Mouse (Mus musculus): ENCODE measurements around the gene Olfr1181.
"Not testable (repeated sequence)": the region's sequence is repeated elsewhere in the genome, so short reads cannot be mapped to it uniquely, and the experiment has no call there.

The Olfr1181 gene

DNA sequence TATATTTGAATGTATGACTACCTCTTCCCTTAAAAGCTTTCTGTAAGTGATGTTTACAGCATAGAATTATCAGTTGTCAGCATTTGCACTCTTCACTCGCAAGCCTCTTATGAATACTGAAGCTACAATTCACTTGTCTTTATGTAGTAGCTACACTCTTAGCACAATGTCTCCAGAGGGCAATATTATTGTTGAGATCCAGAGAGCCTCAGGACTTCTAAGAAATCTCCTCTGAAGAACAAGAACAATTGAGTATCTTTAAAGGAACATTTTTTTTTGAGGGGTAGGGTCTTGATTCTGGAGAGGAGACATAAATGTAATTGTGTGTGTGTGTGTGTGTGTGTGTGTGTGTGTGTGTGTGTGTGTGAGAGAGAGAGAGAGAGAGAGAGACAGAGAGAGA, at the start of gene Olfr1181:
Olfr1181 (minus strand) TSS at position 101 of the 400 bp plus-strand sequence.
- DNase-seq (ENCODE audit: low spot score): no peak

DNA sequence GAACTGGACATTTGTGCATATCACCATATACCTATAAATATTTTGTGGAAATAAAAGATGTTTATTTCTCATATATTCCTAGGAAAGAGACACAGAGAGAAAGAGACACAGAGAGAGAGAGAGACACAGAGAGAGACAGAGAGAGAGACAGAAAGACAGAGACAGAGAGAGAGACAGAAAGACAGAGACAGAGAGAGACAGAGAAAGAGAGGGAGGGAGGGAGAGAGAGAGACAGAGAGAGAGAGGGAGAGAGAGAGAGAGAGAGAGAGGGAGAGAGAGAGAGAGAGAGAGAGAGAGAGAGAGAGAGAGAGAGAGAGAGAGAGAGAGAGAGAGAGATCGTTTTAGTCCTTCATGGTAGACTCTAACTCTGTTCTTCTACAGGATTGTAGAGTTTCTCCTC, 28.6 kb upstream of the Olfr1181 start, which contains the start of gene Olfr1183:
Olfr1183 (plus strand) TSS at position 301 of the 400 bp plus-strand sequence.
- DNase-seq (ENCODE audit: low spot score): not testable (repeated sequence)

DNA sequence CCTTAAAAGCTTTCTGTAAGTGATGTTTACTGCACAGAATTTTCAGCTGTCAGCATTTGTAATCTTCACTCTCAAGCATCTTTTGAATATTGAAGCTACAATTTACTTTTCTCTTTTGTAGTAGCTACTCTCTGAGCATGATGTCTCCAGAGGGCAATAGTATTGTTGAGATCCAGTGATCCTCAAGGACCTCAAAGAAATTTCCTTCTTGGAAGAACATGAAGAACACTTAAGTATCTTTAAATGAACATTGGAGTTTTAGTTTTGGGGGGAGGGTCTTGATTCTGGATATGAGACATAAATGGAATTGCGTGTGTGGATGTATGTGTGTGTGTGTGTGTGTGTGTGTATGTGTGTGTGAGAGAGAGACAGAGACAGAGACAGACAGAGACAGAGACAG, 23.1 kb upstream of the Olfr1181 start, which contains the start of gene Gm13757:
Gm13757 (minus strand) TSS at position 101 of the 400 bp plus-strand sequence.
- no peak for DNase-seq (ENCODE audit: low spot score)

DNA sequence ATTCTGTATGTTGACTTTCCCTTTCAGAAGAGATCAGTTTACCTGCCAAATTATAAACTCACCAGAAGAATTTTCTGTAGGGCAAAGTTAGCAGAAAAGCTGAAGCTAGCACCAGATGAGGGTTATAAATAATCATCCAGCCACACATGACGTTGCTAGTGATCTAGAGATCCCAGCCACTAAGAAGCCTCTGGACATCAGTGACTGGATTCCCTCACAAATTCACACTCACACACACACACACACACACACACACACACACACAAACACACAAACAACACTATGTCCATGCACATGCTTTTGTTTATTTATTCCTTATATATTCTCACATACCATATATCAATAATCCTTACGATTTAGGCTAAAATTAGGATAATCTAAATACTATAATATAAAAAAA, 6.9 kb downstream of the Olfr1181 start, which contains the start of gene Olfr1180:
Olfr1180 (minus strand) TSS at position 101 of the 400 bp plus-strand sequence.
- DNase-seq (ENCODE audit: low spot score): no peak

DNA sequence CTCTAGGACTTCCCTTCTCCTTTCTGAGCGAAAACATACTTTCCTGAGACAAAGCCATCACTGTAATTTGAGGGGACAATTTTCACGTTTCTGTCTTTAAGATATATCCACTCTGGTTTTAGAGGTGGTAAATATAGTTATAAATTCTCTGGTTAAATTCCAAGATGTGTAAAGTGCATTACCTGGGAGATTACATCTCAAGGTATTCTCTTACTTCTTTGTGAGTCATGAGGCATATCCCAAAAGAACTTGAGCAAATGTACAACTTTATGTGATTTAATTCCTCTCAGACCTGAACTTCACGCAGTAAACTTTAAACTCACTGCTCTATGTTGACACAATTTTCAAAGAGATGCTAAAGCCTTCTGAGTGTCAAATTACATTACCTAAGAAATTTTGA, 19.6 kb downstream of the Olfr1181 start, which contains the start of gene Olfr1179:
Olfr1179 (minus strand) TSS at position 101 of the 400 bp plus-strand sequence.
- no peak for DNase-seq (ENCODE audit: low spot score)

DNA sequence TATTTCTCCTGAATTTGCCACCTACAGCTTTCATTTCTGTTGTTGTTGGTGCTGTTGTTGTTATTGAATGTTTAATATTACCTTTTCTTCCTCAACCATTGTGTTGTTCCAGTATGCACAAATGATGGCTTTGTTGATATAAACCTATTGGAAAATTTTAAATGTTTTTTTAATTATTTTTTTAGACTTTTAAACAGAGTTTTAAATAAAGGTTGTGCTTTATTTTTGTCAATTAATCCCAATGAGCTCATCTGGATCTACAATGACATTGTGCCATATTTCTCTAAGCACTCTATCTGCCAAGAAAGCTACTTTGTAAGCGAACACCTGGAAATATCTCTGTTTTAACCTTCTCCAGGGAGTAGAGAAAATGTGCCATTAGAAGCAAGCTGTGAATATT, 39.2 kb downstream of the Olfr1181 start, which contains the start of gene Olfr1178:
Olfr1178 (plus strand) TSS at position 301 of the 400 bp plus-strand sequence.
- DNase-seq (ENCODE audit: low spot score): no peak

Data from urinary bladder, postnatal 10 days (tissue).